Mouse (Mus musculus): ENCODE data around the gene Olfr1475.
"Not testable (repeated sequence)": the region's sequence is repeated elsewhere in the genome, so short reads cannot be mapped to it uniquely, and the experiment has no call there.

The Olfr1475 gene

DNA sequence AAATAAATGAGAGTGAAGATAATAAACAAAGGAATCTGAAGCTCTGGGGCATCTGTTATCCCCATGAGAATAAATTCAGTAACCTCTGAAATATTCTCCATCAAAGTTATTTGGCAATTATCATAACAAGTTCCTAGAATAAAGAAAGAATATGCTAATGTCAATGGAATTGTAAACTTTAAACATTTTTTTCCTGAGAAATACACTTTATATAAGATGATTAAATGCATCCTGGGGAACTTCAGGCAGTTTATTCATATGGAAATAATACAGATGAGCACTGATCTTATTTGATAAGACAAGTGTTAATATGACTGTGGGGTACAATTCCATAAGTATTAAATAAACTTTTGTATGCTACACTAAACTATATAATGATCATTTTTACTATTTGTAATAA is at the start of gene Olfr1475:
Gene Olfr1475, minus strand, starts transcription at position 101 of the 400 bp plus-strand sequence.
- no peak for DNase-seq

DNA sequence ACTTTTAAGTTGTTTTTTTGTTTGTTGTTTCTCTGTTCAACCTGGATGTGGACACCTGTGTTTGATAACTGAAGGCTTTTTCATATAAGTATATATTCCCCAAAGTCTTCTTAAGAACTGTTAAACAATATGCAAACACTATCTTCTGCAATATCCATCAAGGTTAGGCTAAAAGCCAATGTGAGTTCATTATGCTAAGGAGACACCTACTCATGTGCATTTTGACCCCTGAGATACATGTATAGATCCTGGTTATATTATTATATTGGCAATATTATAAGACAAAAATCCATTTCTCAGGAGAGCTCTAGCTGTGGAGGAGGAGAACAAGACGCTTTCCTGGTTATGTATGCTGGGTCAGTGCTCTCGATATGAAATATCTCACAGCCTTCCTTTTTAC is 47.6 kb upstream of the Olfr1475 start, which contains the start of gene Olfr1480:
Gene Olfr1480, plus strand, starts transcription at position 301 of the 400 bp plus-strand sequence.
- no peak for DNase-seq

DNA sequence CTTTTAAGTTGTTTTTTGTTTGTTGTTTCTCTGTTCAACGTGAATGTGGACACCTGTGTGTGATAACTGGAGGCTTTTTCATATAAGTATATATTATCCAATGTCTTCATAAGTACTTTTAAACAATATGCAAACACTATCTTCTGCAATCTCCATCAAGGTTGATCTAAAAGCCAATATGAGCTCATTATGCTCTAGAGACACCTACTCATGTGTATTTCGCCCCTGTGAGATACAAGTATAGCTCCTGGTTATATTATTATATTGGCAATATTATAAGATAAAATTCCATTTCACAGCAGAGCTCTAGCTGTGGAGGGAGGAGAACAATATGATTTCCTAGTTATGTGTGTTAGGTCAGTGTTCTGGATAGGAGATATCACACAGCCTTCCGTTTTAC is 20.2 kb upstream of the Olfr1475 start, which contains the start of gene Olfr1477:
Gene Olfr1477, plus strand, starts transcription at position 301 of the 400 bp plus-strand sequence.
- DNase-seq: no peak

DNA sequence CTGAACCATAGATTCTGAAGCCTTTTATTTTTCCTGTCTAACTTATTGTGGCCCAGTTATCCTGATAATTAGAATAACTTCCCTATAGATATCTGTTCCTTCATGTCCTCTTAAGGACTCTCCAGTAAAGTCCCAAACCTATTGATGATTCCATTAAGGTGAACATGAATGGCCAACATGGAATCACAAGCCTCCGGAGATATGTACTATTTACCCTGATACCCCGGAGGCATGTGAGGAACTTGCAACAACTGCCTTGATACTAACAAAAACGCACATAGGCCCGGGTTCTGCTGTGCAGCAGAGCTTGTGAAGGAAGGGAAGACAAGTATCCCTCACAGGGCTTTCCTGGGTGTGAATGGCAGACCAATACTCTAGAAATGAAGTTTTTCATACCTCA is 10.7 kb downstream of the Olfr1475 start, which contains the start of gene Olfr1474:
Gene Olfr1474, plus strand, starts transcription at position 301 of the 400 bp plus-strand sequence.
- DNase-seq: not testable (repeated sequence)

DNA sequence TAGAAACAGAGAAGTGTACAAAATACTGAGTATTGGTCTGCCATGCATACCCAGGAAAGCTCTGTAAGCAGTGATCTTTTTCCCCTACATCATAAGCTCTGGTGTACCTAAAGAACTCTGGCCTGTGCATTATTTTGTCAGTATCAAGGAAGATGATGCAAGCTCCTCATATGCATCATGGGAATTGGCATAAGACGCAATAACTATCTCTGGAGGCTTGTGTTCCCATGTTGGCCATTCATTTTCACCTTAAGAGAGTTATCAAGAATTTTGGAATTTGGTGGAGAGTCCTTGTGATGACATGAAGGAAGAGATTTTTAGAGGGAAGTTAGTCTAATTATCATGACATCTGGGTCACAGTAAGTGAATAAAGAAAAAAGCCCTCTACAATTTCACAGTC is 24.0 kb downstream of the Olfr1475 start, which contains the start of gene Olfr1472:
Gene Olfr1472, minus strand, starts transcription at position 101 of the 400 bp plus-strand sequence.
- DNase-seq: no peak

DNA sequence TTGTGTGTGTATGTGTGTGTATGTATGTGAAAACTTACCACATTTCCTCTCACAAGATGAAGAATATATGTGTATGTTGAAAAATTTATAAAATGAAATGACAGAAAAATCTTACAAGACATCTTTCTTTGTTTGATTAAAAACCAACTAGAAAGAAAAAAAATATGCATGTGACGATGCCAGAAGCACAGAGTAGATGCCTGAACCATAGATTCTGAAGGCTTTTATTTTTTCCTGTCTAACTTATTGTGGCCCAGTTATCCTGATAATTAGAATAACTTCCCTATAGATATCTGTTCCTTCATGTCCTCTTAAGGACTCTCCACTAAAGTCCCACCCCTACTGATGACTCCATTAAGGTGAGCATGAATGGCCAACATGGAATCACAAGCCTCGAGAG is 36.9 kb downstream of the Olfr1475 start, which contains the start of gene Olfr1471:
Gene Olfr1471, plus strand, starts transcription at position 301 of the 400 bp plus-strand sequence.
- not testable (repeated sequence) for DNase-seq
